Mouse (Mus musculus): Measurements from ENCODE around the gene Gsdma2. TPM values are rescaled to one million over a fixed set of nuclear protein-coding genes. Genes with fewer than 3 reads are reported as not detected.
"Not testable (repeated sequence)": the region's sequence is repeated elsewhere in the genome, so short reads cannot be mapped to it uniquely, and the experiment has no call there.

Gene Gsdma2
- total RNA-seq (2021): under 1 TPM in 1 of 2 experiments, not detected in 1; 0.31 TPM

DNA sequence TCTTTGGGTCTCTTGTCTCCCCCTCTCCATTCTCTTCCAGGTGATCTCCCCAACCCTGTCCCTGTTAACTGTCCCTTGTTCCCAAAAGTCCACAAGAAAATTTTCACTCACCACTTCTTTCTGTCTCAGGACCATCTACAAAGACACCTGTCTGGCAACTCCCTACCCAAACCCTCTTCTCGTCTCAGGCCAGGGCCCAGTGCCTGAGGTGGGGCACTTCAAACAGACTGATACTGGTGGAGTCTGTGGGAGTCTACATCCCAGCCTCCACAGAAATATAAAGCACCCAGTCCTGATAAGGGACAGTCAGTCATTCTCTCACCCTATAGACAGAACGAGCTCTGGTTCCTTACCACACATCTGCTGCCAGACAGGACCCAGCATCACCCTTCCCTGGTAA is at the start of gene Gsdma2:
Gene Gsdma2 (plus strand): TSS at position 301 of the 400 bp plus-strand sequence.
- intact Hi-C loops (cut with DNase I): no loop called here

DNA sequence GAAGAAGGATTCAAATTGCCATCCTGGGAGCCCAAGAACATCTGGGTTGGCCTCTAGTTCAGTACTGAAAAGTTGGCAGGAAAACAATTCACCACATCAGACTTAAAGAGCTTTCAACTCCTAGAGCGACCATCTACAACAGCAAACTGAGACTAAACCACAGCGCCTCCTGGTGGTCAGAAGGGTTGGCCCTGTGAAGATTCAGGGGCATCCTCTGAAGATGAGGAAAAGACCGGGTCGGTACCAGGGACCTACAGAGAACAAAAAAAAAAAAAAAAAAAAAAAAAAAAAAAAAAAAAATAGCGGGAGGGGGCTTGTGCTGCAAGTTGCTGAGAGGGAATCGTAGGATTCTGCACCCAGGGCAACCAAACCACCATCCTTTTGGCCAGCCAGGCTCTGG is 49.2 kb upstream of the Gsdma2 start:
- DNase-seq (ENCODE audit: low spot score): no peak
- intact Hi-C loops (cut with DNase I): loop anchor here (1.0 kb wide), 1 partner anchor 42 kb away; no protein-coding TSS in a partner anchor

More for the DNA sequence above, at the start of gene Gsdma2:
- DNase-seq (ENCODE audit: low spot score): no peak

DNA sequence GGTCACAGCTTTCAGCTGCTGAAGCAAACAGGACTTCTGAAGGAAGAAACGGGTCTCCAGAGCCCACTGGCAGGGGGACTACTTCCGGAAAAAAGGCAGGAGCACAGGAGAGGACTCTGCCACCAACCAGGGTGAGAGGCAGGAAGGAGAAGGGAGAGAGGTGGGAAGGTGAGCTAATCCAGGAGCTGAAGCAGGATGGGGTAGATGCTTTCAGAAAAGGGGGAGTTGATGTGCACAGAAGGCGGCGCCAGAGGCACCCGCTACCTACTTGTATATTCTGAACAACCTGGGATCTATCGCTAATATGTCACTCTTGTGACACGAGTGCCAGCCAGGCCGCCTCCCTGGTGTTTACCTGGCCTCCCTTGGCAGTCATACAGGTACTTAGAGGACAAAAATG is 48.6 kb upstream of the Gsdma2 start, which contains the start of gene Lrrc3c:
Gene Lrrc3c (plus strand): TSS at position 301 of the 400 bp plus-strand sequence.
- DNase-seq (ENCODE audit: low spot score): no peak
- intact Hi-C loops (cut with DNase I): loop anchor here (1.0 kb wide), 1 partner anchor 43 kb away; no protein-coding TSS in a partner anchor

DNA sequence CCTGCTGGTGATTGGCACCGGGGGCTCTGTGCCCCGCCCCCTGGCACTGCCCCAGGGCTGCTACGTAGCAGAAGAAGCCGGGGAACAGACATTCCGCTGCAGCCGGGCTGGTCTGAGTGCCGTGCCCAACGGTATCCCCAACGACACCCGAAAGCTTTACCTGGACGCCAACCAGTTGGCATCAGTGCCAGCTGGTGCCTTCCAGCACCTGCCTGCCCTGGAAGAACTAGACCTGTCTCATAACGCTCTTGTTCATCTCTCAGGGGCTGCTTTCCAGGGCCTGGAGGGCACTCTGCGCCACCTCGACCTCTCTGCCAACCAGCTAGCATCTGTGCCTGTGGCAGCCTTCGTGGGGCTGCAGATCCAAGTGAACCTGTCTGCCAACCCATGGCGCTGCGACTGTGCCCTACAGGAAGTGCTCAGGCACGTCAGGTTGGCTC is 47.7 kb upstream of the Gsdma2 start:
- intact Hi-C loops (cut with DNase I): no loop called here
- no peak for DNase-seq (ENCODE audit: low spot score)

DNA sequence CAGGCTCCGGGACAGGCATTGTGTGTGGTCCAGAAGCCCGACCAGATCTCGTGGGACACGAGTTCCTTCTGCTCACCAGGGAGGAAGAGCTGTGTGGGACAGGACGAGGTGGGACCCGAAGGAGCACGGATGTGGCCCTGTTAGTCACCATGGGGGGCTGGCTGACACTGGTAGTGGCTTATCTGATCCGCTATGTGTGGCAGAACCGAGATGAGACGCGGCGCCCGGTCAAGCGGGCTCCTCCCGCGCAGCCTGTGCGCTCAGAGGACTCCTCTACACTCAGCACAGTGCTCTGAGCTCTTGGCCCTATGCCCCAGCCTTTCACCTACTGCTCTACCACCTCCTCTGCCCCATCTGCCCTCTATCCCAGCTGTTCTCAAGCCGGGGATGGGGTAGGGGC is 47.3 kb upstream of the Gsdma2 start:
- no peak for DNase-seq (ENCODE audit: low spot score)
- intact Hi-C loops (cut with DNase I): no loop called here

DNA sequence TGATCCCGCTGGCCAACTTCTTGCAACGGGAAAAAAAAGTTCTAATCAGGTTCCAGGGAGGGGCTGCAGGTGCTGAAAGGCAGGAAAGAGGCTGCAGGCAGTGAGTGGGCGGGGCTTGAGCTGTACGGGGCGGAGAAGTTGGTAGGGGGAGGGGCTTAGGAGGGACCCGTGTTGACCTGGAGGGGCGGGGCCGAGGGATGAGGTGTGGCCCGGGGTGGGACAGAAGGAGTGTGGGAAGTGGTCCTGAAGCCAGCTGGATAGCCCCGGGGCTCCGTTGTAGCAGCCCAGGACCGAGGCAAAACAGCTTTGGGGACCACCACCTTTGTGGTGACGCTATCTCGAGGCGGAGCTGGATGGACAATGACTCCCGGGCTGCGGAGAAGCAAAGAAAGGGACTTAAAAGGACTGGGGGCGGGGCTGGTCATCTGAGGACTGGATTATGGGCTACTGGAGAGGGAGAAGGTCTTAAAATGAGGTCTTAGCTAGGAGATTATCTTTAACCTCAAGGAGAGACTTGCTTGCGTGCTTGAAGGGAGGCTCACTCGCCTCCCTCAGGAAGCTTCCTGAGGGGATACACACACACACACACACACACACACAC is 44.4 kb upstream of the Gsdma2 start:
- intact Hi-C loops (cut with DNase I): no loop called here
- DNase-seq (ENCODE audit: low spot score): no peak

DNA sequence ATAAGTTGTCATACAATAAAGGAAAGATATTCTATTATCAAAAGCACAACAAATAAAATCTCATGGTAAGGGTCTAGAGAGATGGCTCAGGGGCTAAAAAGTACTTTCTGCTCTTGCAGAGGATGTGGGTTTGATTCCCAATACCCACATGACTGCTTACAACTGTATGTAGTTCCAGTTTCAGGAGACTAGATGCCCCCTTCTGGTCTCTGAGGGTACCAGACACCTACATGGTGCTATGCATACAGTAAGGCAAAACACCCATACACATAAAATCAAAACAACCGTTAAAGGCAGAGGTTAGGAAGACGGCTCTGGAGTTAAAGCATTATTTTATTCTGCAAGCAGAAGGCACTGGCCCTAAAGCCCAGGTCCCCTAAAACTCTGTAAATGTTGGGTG is 42.6 kb upstream of the Gsdma2 start:
- no peak for DNase-seq (ENCODE audit: low spot score)
- intact Hi-C loops (cut with DNase I): no loop called here

DNA sequence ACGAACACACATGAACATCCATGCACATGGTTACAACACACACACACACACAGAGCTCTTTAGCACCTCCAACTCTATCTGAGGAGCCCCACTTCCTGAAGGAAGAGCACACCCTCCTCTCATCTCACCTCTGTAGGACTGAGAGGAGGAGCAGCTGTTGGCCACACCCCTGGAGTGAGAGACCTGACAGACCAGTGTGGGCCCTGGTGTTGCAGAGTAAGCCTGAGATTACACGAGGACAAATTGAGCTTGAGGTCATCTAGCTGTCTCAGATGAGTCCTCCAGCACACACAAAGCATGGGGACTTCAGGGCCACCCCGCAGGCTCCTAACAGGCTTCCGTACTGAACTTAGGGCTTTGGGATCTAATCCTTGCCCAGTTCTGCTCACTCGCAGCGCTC is 41.6 kb upstream of the Gsdma2 start:
- not testable (repeated sequence) for DNase-seq (ENCODE audit: low spot score)
- intact Hi-C loops (cut with DNase I): loop anchor here (5.0 kb wide), 1 partner anchor 52 kb away; no protein-coding TSS in a partner anchor

DNA sequence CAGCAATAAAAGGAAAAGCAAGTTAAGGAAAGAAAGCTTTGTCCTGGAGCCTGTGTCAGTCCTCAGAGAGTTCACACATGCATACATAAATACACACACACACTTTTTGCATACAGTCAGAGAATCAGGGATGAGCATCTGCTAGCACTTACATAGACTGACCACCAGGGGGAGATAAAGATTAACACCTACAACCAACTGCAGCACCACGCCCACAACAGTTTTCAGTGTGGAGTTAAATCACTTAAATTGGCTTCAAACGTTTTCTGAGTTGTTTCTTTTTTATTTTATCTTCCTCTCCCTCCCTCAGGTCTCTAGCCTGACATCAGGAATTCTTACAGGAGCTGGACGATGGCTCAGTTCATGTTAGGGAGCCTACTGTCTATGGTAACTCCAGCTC is 39.8 kb upstream of the Gsdma2 start:
- intact Hi-C loops (cut with DNase I): loop anchor here (5.0 kb wide), 1 partner anchor 51 kb away; no protein-coding TSS in a partner anchor
- DNase-seq (ENCODE audit: low spot score): no peak

DNA sequence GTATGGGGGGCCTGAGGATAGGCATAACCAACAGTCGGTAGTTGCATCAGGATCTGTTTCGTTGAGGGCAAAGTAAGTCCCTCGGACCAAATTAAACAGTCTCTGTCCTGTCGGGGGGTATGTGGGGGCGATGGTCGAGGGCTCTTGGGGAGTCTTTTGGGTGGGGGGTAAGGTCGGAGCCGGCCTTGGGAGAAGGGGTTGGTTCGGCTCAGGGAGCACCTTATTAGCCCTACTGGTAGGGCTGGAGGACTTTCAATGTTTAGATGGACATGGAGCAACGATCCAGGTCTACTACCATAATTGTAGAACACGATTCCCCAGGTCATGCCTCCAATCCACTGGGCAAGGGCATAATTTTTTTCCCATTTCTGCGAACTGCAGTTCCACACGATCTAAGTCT is 25.8 kb upstream of the Gsdma2 start:
- DNase-seq (ENCODE audit: low spot score): no peak
- intact Hi-C loops (cut with DNase I): no loop called here

DNA sequence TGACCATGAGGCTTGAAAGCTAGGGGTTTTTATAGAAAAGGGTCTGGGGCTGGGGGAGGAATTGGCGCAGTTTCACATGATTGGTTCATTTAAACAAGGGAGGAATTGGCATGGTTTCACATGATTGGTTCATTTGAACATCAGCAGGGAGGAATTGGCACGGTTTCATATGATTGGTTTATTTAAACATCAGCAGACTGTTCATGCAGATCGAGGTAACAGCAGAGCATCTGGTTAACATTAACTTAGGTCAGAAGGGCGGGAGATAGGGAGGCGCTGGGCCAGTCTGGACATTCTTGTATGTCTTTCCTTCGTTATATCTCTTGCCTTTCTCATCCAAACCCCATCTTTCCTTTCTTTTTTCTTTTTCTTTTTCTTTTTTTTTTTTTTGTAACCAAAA is 22.6 kb upstream of the Gsdma2 start:
- intact Hi-C loops (cut with DNase I); DNase-seq (ENCODE audit: low spot score): not testable (repeated sequence)

DNA sequence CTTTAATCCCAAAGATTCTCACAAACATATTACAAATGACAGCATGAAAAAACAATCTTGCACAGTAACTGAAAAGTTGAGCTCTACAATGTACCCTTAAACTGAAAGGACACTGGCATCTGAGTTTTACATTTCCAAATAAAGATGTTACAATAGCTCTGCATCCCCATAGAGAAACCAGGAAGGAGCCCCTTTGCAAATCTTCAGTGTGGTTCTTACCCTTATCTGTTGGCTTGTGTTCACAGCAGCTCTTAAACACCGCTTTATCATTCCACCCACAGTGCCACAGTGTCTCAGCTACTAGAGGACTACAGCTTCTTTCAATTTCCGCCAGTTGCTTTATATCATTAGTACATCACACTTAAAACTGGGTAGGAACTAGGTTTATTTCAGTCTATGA is 22.2 kb upstream of the Gsdma2 start:
- DNase-seq (ENCODE audit: low spot score); intact Hi-C loops (cut with DNase I): not testable (repeated sequence)

DNA sequence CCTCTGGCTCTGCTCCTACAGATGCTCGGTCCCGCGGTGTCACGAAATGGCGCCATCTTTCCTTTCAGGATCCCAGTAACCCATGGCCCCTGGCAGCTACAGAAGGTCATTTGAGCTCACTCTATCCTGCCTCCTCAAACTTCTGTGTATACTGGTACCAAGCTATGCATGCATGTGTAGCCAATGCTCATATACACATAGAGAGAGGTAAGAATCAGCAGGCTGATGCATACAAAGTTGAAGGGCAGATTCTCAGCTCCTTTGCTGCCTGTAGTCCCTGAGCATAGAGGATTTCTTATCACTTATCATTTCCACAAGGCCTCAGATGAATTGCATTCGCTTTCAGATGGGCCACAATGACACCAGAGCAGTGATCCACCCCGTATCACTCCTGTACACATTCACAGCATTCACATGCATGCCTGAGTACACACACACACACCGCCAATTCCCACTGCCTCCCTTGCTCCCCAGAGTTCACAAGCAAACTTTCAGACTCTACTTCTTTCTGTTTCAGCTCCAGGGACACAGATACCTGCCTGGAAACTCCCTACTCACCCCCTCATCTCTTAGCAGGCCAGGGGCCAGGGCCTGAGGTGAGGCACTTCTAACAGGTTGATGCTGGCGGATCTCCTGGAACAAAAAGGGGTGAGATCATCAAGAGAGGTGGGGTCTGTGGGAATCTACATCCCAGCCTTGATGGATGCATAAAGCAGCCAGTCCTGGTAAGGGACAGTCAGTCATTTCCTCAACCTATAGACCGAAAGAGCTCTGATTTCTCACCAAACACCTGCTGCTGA is 20.7 kb upstream of the Gsdma2 start, which contains the start of the genes Gm12355 and Gsdma3:
Gene Gm12355 (minus strand): TSS at position 51 of the 800 bp plus-strand sequence.
Gene Gsdma3 (plus strand): TSS at position 750 of the 800 bp plus-strand sequence.
- intact Hi-C loops (cut with DNase I): no loop called here
- DNase-seq (ENCODE audit: low spot score): no peak

DNA sequence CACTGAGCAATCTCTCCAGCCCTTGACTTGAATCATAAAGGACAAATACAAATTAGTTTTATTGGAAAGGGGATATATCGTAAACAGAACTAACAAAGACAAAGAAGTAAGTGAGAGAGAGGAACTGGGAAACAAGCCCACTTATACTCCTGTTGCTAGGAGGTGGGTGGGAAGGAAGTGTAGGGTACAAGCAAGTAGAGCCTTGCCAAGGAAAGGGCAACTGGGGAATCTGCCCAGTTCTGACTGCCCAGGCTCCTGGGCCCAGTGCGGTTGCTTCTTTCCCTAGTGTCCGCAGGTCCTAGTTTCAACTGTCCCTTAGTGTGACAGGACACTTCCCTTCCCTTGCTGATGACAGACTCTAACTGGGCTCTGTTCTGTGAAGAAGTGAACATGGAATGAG is 17.9 kb upstream of the Gsdma2 start:
- intact Hi-C loops (cut with DNase I): no loop called here

DNA sequence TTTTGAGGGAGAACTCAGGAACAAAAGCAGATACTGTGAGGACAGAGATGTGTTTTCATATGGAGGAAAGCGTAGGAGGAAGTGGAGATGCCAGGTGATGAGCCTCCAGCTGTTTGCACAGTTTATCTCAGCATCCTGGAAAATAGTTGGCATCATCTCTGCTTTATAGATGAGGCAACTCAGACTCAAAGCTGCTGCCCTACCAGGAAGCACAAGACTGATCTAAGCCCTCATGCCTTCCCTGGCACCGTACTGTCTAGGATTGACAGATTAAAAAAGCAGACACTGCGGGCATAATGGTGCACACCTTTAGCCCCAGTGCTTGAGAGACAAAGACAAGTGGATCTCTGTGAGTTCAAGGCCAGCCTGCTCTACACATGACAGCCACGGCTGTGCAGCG is 15.9 kb upstream of the Gsdma2 start:
- no peak for DNase-seq (ENCODE audit: low spot score)
- intact Hi-C loops (cut with DNase I): no loop called here

More for the DNA sequence above, 17.9 kb upstream of the Gsdma2 start:
- DNase-seq (ENCODE audit: low spot score): no peak

DNA sequence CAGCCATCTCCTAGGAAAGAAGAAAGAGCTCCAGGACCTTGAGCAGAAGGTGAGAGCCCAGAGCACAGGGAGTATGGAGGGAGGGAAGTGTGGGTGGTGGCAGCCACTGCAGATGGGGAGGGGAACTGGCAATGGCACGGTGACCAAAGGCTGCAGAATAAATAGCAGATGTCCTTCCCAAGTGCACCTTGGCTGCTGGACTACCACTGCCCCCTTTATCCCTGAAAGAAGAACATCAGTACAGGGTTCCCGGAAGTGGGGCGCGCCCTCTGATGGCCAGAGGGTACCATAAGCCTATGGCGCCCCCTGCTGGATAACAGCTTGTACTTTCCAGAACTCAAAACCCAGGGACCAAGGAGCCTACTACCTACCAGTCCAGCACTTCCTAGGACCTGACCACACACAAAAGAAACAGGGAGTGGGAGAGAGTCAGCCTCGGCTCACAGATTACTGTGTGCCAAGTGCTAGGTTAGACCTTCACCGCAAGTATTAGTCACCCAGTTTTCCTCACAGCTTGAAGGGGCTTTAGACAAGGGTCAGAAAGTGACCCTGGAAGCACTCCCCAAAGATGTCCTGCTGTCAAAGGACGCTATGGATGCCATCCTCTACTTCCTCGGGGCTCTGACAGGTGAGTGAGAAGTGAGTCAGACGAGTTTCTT is 11.1 kb upstream of the Gsdma2 start:
- intact Hi-C loops (cut with DNase I): not testable (repeated sequence)

DNA sequence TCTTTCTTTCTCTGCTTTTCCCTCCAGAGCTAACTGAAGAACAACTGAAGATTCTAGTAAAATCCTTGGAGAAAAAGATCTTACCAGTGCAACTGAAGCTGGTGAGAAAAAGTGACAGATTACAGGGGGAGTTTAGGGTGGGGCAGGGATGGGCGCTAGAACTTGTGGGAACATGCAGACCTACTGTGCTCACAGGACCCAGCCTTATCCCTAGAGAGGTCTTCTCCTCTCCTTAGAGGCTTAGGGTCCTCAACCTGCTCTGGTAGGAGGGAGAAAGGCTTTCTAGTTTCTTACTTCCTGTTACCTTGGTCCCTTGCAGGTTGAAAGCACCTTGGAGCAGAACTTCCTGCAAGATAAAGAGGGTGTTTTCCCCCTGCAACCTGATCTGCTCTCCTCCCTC is 9.1 kb upstream of the Gsdma2 start:
- DNase-seq (ENCODE audit: low spot score): no peak
- intact Hi-C loops (cut with DNase I): no loop called here

More for the DNA sequence above, 11.1 kb upstream of the Gsdma2 start:
- not testable (repeated sequence) for DNase-seq (ENCODE audit: low spot score)

DNA sequence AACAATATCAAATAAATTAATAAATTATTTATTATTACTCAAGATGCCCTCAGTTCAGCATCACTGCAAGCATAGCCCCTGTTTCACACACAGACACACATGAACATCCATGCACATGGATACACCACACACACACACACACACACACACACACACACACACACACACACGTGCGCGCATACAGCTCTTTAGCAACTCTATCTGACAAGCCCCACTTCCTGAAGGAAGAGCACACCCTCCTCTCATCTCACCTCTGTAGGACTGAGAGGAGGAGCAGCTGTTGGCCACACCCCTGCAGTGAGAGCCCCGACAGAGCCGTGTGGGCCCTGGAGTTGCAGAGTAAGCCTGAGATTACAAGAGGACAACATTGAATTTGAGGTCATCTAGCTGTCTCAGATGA is 6.5 kb upstream of the Gsdma2 start:
- no peak for DNase-seq (ENCODE audit: low spot score)
- intact Hi-C loops (cut with DNase I): no loop called here

DNA sequence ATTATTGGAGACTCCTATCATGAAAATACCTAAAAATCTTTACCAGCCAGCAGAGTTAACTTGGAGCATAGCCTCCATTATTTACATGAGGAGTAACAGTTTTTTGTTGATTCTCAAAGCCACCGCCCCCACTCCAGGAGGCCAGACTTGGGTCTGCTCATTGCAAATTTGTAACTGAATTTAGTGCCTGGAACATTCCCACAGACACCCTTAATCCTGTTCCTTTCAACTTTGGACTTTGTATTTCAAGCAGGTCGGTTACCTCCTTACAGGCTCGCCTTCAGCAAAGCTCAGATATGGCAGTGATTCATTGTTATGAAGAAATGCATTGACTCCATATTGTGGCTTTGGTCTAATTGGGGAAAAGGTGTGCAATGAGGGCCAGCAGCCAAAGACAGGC is 1.8 kb upstream of the Gsdma2 start:
- intact Hi-C loops (cut with DNase I): no loop called here
- DNase-seq (ENCODE audit: low spot score): no peak

DNA sequence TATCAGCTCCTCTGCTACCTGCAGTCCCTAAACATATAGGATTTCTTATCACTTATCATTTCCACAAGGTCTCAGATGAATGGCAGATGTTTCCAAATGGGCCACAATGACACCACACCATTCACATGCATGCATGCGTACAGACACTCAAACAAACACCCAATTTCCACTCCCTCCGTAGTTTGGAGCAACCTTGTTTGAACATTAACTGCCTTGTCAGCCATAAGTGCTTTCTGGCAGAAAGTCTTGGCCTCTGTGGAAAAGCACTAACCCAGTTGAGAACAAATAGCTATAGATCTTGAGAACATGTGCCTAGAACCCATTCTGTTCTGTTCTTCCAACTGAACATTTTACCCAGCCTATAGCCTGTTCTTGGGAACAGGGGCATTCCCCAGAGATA is 613 bp upstream of the Gsdma2 start:
- intact Hi-C loops (cut with DNase I): no loop called here
- DNase-seq (ENCODE audit: low spot score): no peak

All from heart, postnatal 25 days (tissue).